Mouse (Mus musculus) E14TG2a.4 (cell line): ENCODE measurements around the gene Wwc2.

Experiments
- H3K27me3 ChIP-seq: 2 replicates; pipeline ENCODE4 v1.6.1; 2014; ENCODE audit warnings: low read length, control low read depth; ENCODE audit not compliant: insufficient read depth
- H3K36me3 ChIP-seq: 2 replicates; pipeline ENCODE4 v1.6.1; 2014; ENCODE audit warnings: low read length, control low read depth; ENCODE audit not compliant: insufficient read depth
- H3K4me1 ChIP-seq: replicated peaks from 2 replicates; pipeline ENCODE4 v1.6.1; 2014; ENCODE audit warnings: low read depth, low read length, control low read depth
- H3K4me3 ChIP-seq: replicated peaks from 2 replicates; pipeline ENCODE4 v1.5.1; 2014; ENCODE audit warnings: mild to moderate bottlenecking, low read length
- H3K9me3 ChIP-seq: 2 replicates; pipeline ENCODE4 v1.6.1; 2014; ENCODE audit warnings: low read length, control low read depth
- CTCF ChIP-seq: conservative IDR thresholded peaks from 2 replicates; pipeline ENCODE4 v1.5.1; 2014; ENCODE audit warnings: low read length
- NANOG ChIP-seq: IDR thresholded peaks from 2 replicates; pipeline ENCODE4 v1.6.1; 2014; ENCODE audit warnings: borderline replicate concordance, low read length, mixed read lengths
- POU5F1 ChIP-seq: IDR thresholded peaks from 2 replicates; pipeline ENCODE4 v1.6.1; 2014; ENCODE audit warnings: low read length, borderline replicate concordance

The Wwc2 gene

GRCm38 (mm10) chr8:47852737-47853136, 138.0 kb downstream of the Wwc2 start:
- H3K9me3 ChIP-seq: no peaks in the 10 kb centered on the region
- TF ChIP-seq CTCF (no peak), POU5F1 (no peak), NANOG (no peak)

GRCm38 (mm10) chr8:47851824-47852502, 138.8 kb downstream of the Wwc2 start:
- TF ChIP-seq CTCF (no peak), POU5F1 (no peak), NANOG (no peak)
- H3K9me3 ChIP-seq: no peaks in the 10 kb centered on the region
- peaks cover 23% of the 10 kb centered on the region for H3K4me1 ChIP-seq
- peaks cover 53% of the 10 kb centered on the region for H3K36me3 ChIP-seq
- H3K4me3 ChIP-seq: no peak overlapping the region
- no peaks in the 10 kb centered on the region for H3K27me3 ChIP-seq

More at GRCm38 (mm10) chr8:47852737-47853136, 138.0 kb downstream of the Wwc2 start:
- Histone ChIP-seq H3K27me3 (no peaks in the 10 kb centered on the region), H3K4me3 (no peak overlapping the region), H3K4me1 (peaks cover 18% of the 10 kb centered on the region), H3K36me3 (peaks cover 45% of the 10 kb centered on the region)

GRCm38 (mm10) chr8:47849842-47850241, 140.9 kb downstream of the Wwc2 start:
- H3K4me1 ChIP-seq: peaks cover 37% of the 10 kb centered on the region
- TF ChIP-seq NANOG (no peak), POU5F1 (no peak), CTCF (peak; percentile 39)

GRCm38 (mm10) chr8:47847931-47848330, 142.8 kb downstream of the Wwc2 start:
- H3K9me3 ChIP-seq: no peaks in the 10 kb centered on the region
- no peak overlapping the region for H3K4me3 ChIP-seq
- H3K4me1 ChIP-seq: peaks cover 49% of the 10 kb centered on the region
- no peaks in the 10 kb centered on the region for H3K27me3 ChIP-seq
- H3K36me3 ChIP-seq: peaks cover 55% of the 10 kb centered on the region
- no peak for TF ChIP-seq CTCF
- TF ChIP-seq POU5F1: no peak
- TF ChIP-seq NANOG: no peak

More at GRCm38 (mm10) chr8:47849842-47850241, 140.9 kb downstream of the Wwc2 start:
- Histone ChIP-seq H3K9me3 (no peaks in the 10 kb centered on the region), H3K36me3 (peaks cover 50% of the 10 kb centered on the region), H3K4me3 (no peak overlapping the region), H3K27me3 (no peaks in the 10 kb centered on the region)

- Histone ChIP-seq H3K9me3 (no peaks in the 10 kb centered on the region), H3K27me3 (no peaks in the 10 kb centered on the region), H3K4me3 (no peak overlapping the region), H3K36me3 (peaks cover 56% of the 10 kb centered on the region), H3K4me1 (peaks cover 49% of the 10 kb centered on the region)
- TF ChIP-seq CTCF (no peak), NANOG (no peak), POU5F1 (no peak)
Observed at GRCm38 (mm10) chr8:47847161-47847560, 143.6 kb downstream of the Wwc2 start.

- Histone ChIP-seq H3K36me3 (peaks cover 49% of the 10 kb centered on the region), H3K4me3 (no peak overlapping the region), H3K27me3 (no peaks in the 10 kb centered on the region), H3K9me3 (no peaks in the 10 kb centered on the region), H3K4me1 (peaks cover 44% of the 10 kb centered on the region)
- TF ChIP-seq CTCF: no peak
- no peak for TF ChIP-seq POU5F1
- TF ChIP-seq NANOG: no peak
Observed at GRCm38 (mm10) chr8:47845956-47846355, 144.8 kb downstream of the Wwc2 start.

- Histone ChIP-seq H3K4me3 (peak overlapping the region; percentile 65), H3K27me3 (no peaks in the 10 kb centered on the region), H3K36me3 (peaks cover 46% of the 10 kb centered on the region), H3K4me1 (peaks cover 44% of the 10 kb centered on the region), H3K9me3 (no peaks in the 10 kb centered on the region)
- TF ChIP-seq NANOG: no peak
- TF ChIP-seq CTCF: no peak
- TF ChIP-seq POU5F1: no peak
Observed at GRCm38 (mm10) chr8:47843651-47844050, 147.1 kb downstream of the Wwc2 start.

- Histone ChIP-seq H3K9me3 (no peaks in the 10 kb centered on the region), H3K36me3 (peaks cover 42% of the 10 kb centered on the region), H3K27me3 (no peaks in the 10 kb centered on the region), H3K4me1 (peaks cover 43% of the 10 kb centered on the region), H3K4me3 (peak overlapping the region; percentile 65)
- TF ChIP-seq CTCF (no peak; the same call in 1 of the 2 replicates), POU5F1 (no peak), NANOG (no peak)
Observed at GRCm38 (mm10) chr8:47843063-47843462, 147.7 kb downstream of the Wwc2 start.

GRCm38 (mm10) chr8:47833944-47834343, 156.8 kb downstream of the Wwc2 start:
- TF ChIP-seq POU5F1 (no peak), NANOG (no peak), CTCF (no peak)

More at GRCm38 (mm10) chr8:47833944-47834343, 156.8 kb downstream of the Wwc2 start:
- no peaks in the 10 kb centered on the region for H3K27me3 ChIP-seq
- H3K4me1 ChIP-seq: peaks cover 7% of the 10 kb centered on the region
- peaks cover 30% of the 10 kb centered on the region for H3K36me3 ChIP-seq
- H3K9me3 ChIP-seq: no peaks in the 10 kb centered on the region
- no peak overlapping the region for H3K4me3 ChIP-seq
